Mouse (Mus musculus) erythroblast, adult 5-6 weeks (primary cell): ENCODE measurements around the gene Fancd2os. TPM values are rescaled to one million over a fixed set of nuclear protein-coding genes. Genes with fewer than 3 reads are reported as not detected.

Experiments
- ATAC-seq: replicated peaks from 2 replicates; pipeline ENCODE4 v1.8.0; 2016; ENCODE audit warnings: moderate number of reproducible peaks, mild to moderate bottlenecking, moderate TSS enrichment, inconsistent platforms; ENCODE audit not compliant: poor library complexity, low FRiP score, severe bottlenecking
- total RNA-seq, 2 experiments: library from RNA; stranded (forward) in 1 of 2; stranded (reverse) in 1 of 2; fragments of 150-400 nt in 1 of 2; fragments of 200-764, 138-1000 nt in 1 of 2; gene quantifications; 2 replicates each; pipeline versions ENCODE4 v1.2.3 to v1.2.4; 2015 to 2017; ENCODE audit warnings: low replicate concordance in 2 of 2

The Fancd2os gene
- total RNA-seq (2015; ENCODE audit: low replicate concordance) = not detected in 2 replicates
- total RNA-seq (2017; ENCODE audit: low replicate concordance) = not detected in 2 replicates

GRCm38 (mm10) chr6:113600543-113601139 lies at the start of gene Fancd2os:
Gene Fancd2os (minus strand): TSS chr6:113600715.
- no peak for ATAC-seq

GRCm38 (mm10) chr6:113650197-113650640 lies 49.7 kb upstream of the Fancd2os start:
- no peak for ATAC-seq

- ATAC-seq = no peak
Observed at GRCm38 (mm10) chr6:113649346-113650196, 49.1 kb upstream of the Fancd2os start.

GRCm38 (mm10) chr6:113644808-113645207 lies 44.3 kb upstream of the Fancd2os start:
- ATAC-seq = no peak

GRCm38 (mm10) chr6:113643967-113644366 lies 43.5 kb upstream of the Fancd2os start:
- no peak for ATAC-seq

GRCm38 (mm10) chr6:113643021-113643420 lies 42.5 kb upstream of the Fancd2os start:
- ATAC-seq = no peak

GRCm38 (mm10) chr6:113642605-113643004 lies 42.1 kb upstream of the Fancd2os start:
- ATAC-seq = no peak

- no peak for ATAC-seq
Observed at GRCm38 (mm10) chr6:113639201-113639600, 38.7 kb upstream of the Fancd2os start.

- peak; percentile 97 for ATAC-seq
Observed at GRCm38 (mm10) chr6:113638302-113639040, 38.0 kb upstream of the Fancd2os start, which contains the start of gene Irak2. Gene Irak2 (plus strand): TSS chr6:113638467.

- ATAC-seq = no peak
Observed at GRCm38 (mm10) chr6:113632863-113633262, 32.3 kb upstream of the Fancd2os start.

GRCm38 (mm10) chr6:113630322-113630721 lies 29.8 kb upstream of the Fancd2os start:
- no peak for ATAC-seq

GRCm38 (mm10) chr6:113624989-113625770 lies 24.7 kb upstream of the Fancd2os start:
- no peak for ATAC-seq

- ATAC-seq = peak; percentile 87
Observed at GRCm38 (mm10) chr6:113623941-113624751, 23.6 kb upstream of the Fancd2os start, which contains the start of gene Vhl. Gene Vhl (plus strand): TSS chr6:113623959.

GRCm38 (mm10) chr6:113623386-113623785 lies 22.9 kb upstream of the Fancd2os start:
- 0 out of 2 replicates have a peak, but pooled peaks have one; percentile 12 for ATAC-seq

- ATAC-seq = no peak
Observed at GRCm38 (mm10) chr6:113615489-113615888, 15.0 kb upstream of the Fancd2os start.

GRCm38 (mm10) chr6:113614997-113615396 lies 14.5 kb upstream of the Fancd2os start:
- ATAC-seq = no peak

GRCm38 (mm10) chr6:113614152-113614551 lies 13.6 kb upstream of the Fancd2os start:
- ATAC-seq = no peak

- no peak for ATAC-seq
Observed at GRCm38 (mm10) chr6:113612258-113612969, 11.9 kb upstream of the Fancd2os start.
